Mouse (Mus musculus) testis, postnatal 10 days (tissue): Measurements from ENCODE around the gene Nup188.

Source experiments
- DNase-seq: peaks from one replicate; pipeline ENCODE4 v3.0.0; 2021; ENCODE audit warnings: low spot score

Nup188 gene

DNA sequence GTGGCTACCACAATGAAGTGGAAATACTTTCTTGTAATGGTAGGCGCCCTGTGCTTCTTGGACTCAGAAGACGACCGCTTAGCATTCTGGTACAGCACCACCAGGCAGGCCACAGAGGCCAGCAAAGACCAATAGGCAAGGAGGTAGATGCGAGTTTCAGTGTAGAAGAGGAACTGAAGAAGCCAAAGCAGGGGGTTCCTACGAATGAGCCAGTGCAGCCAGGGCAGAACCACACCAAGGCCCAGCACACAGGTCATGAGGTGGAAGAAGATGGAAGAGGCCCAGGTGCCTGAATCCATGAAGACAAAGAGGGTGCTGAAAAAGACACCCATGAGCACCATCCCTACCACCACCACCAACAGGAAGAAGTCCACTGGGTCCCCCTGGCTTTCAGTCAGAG lies 1.2 kb upstream of the Nup188 start:
- no peak for DNase-seq

DNA sequence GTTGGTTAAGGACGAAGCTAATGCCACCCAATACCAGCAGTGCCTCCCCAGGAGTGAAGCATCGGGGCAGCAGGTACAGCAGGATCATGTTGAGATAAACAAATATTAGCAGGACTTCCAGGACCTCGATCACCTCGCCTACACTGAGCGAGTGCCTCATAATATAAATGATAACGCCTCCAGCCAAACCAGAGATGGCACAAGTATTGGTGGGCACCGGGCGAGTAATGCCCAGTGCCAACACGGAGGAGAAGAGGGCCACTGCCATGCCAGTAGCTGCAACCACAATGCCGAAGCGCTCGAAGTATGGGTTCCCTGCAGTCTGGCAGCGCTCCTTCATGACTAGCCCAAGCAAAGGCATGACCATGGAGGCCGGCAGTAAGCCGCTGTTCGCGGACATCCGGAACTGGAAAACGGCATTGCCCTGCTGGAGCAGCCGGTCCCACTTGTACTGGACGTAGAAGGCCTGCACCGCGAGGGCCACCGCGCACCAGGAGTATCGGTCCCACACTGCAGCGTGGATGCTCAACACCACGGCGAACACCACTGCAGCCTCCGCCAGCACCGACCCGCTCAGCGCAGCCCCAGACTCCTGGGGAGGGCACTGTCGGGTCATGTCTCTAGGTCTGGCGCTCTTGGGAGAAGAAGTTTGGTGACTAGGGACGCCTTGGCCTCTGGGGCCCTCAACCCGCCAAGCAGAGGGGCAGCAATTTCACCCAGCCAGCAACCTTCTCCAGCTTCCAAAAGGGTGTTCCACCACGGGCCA lies 598 bp upstream of the Nup188 start:
- DNase-seq, result peak; percentile 56

DNA sequence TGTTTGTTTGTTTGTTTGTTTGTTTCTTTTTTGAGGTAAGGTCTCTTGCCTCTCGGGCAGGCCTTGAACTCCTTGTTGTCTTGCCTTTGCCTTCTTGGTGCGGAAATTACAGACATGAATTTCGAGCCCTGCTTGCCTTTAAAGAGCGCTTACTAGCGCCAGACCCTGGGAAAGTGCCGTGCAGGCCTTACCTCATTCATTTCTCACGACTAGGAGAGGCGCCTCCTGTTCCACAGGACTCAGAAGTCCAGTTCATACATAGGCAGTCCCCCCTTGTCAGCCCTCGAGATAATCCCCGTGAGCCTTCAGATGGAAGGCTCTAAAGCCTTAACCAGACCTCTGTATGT lies 803 bp downstream of the Nup188 start:
- peak; percentile 46 for DNase-seq

DNA sequence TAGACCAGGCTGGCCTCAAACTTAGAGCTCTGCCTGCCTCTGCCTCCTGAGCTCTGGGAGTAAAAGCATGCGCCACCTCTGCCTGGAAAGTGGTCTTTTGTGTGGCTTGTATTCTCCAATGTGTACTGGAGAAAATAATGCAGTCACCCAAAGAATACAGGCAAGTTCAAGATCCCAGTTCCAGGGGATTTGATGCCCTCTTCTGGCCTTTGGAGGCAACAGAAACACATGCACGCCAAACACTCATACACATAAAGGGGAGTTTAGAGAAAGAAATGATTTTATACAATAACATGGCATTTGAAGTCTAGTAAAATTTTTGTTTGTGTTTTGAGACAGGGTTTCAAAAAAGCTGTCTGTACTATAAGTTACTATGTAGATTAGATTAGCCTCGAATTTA lies 13.3 kb downstream of the Nup188 start:
- no peak for DNase-seq

GRCm38 (mm10) chr2:30299966-30300365 lies 13.8 kb downstream of the Nup188 start:
- no peak for DNase-seq

GRCm38 (mm10) chr2:30306087-30306486 lies 19.9 kb downstream of the Nup188 start:
- DNase-seq, result no peak

GRCm38 (mm10) chr2:30309351-30309750 lies 23.2 kb downstream of the Nup188 start:
- DNase-seq, result no peak

DNA sequence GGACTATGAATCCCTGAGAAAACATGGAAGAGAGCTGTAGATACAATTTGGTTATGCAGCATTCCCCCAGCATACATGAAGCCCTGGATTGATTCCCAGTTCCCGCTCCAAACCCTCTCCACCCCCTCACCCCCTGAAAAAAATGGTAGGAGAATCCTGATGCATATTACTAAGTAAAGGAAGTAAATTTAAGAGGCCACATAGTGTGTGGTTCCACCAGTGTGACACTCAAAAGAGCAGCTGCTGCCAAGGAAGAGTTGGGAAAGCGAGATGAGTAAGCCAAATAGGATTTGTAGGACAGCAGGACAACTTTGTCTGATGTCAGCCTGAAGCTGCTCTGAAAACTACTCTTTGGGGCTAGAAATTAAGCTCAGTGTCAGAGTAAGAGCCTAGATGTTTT lies 25.3 kb downstream of the Nup188 start:
- DNase-seq, result no peak

DNA sequence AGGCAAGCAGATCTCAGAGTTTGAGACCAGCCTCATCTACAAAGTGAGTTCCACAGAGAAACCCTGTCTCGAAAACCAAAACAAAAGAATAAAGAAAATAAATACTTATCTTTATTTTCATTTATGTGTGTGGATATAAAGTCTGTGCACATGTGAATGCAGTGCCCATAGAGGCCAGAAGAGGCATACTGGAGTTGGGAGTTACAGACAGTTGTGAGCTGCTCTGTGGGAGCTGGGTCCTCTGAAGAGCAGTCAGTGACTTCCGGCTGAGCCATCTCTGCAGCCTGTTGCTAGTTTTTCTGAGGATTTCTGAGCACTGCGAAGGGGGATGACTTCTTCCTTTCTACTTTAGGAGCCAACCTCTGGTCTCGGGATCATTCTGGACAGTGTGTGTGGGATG lies 29.9 kb downstream of the Nup188 start:
- DNase-seq, result no peak

DNA sequence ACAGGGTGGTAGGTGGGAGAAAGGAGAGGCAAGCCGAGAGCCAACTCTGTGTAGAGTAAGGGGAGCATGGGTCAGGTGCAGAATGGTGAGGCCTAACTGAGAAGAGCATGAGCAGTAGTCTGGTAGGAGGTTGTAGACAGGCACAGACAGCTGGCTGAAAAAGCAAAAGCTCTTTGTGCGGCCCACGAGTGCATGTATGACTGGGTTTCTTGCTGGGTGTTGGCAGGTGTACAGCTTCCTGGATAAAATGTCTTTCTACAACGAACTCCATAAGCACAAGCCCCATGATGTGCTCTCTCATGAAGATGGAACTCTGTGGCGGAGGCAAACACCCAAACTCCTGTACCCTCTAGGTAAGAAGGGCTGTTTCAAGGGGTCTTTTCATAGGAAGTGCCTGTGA lies 30.8 kb downstream of the Nup188 start:
- no peak for DNase-seq

DNA sequence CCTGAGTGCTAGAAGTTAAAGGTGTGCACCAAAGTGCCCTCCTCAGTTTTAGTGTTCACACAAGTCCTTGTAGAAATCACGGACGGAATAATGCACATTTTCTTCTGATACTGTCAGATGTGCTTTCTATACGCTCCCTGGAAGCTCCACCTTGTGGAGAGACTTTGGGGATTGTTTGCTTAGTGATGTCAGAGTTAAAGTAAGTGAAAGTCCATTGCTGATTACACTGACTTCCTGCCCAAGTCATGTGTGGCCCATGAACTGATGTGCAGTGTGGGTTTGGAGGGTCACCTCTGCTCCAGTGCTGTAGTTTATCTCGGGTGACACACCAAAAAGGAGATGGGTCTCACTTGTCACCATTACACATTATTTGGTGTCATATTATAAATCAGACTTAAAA lies 33.1 kb downstream of the Nup188 start:
- no peak for DNase-seq

DNA sequence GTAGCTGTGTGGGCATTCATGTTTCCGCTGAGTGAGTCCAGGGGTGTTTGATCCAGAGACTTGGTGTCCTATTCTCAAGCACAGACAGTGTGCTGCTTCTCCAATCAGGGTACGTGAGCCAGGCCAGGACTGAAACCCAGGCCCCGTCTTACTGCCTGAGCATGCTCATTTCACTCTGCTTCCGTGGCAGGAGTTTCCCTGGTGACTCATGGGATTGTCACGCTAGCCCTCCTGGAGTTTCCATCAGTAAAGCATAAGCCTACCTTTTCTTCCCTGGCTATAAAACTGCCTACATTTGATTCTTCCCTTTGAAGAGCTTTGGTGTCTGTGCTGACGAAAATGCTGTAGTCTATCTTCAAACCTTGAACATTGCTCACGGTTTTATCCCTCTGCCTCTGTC lies 36.9 kb downstream of the Nup188 start:
- no peak for DNase-seq

- DNase-seq, result no peak
These were observed 39.1 kb downstream of the Nup188 start for GRCm38 (mm10) chr2:30325296-30325695.

GRCm38 (mm10) chr2:30327276-30327675 lies 41.1 kb downstream of the Nup188 start:
- no peak for DNase-seq

- no peak for DNase-seq
These were observed 42.6 kb downstream of the Nup188 start for GRCm38 (mm10) chr2:30328791-30329190.

GRCm38 (mm10) chr2:30335324-30335723 lies 49.1 kb downstream of the Nup188 start:
- no peak for DNase-seq

- no peak for DNase-seq
These were observed 50.1 kb downstream of the Nup188 start for GRCm38 (mm10) chr2:30336174-30336915.

GRCm38 (mm10) chr2:30337179-30337578 lies 51.0 kb downstream of the Nup188 start:
- DNase-seq, result peak; percentile 39

- no peak for DNase-seq
These were observed 55.9 kb downstream of the Nup188 start for GRCm38 (mm10) chr2:30342061-30342460.

DNA sequence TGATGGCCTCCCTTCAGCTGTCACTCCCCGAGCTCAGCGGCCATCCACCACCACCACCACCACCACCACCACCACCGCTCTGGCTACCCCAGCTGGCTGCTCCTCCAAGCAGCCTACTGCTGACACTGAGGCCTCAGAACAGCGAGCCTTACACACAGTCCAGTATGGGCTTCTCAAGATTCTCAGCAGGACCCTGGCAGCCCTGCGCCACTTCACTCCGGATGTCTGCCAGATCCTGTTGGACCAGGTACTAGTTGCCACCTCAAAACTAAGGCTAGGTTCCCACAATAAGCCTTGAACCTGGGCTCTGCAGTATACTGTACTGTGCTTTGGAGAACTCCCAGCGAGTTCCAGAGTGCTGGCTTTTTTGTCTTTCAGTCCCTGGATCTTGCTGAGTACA lies 56.3 kb downstream of the Nup188 start:
- DNase-seq, result no peak

DNA sequence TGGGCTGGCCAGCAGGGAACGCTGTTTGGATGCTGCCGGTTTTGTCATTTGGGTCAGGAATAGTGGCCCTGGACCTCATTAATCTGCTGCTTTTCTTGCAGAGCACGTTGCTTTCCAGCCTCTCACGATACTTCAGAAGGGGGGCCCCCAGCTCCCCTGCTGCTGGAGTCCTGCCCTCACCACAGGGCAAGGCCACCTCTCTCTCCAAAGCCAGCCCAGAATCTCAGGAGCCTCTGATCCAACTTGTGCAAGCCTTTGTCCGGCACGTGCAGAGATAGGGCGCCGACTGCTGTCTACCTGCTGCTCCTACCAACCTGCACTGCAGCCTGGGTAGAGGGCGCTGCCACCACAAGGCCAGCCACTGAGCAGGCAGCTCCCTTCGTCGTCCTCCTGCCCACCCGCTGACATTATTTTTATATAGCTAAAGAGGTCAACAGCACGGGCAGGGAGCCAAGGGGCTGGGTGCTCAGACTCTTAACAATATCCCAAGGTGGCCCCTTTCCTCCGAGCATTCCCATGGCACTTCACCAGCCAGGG lies 57.5 kb downstream of the Nup188 start:
- peak; percentile 70 for DNase-seq

- DNase-seq, result no peak
These were observed 59.9 kb downstream of the Nup188 start for GRCm38 (mm10) chr2:30345971-30346676.

DNA sequence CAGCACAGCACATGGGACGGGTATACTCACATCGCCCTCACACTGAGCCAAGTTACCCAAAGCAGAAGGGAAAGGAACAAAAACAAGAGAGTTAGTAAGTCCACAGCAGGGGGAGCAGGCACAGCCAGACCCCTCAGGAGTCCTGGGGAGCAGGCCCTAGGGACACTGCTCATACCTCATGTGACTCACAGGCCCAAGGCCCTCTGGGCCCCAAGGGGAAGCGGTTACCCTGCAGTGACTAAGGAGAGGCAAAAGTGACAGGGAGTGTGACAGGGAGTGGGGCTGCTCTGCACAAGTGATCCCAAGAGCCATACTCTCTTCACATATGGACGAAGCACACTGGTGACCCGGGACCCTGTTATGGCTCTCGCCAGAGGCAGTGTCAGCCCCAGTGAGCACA lies 63.0 kb downstream of the Nup188 start:
- DNase-seq, result no peak
